Mouse (Mus musculus): Measurements from ENCODE around the gene Gm49403. TPM values are rescaled to one million over a fixed set of nuclear protein-coding genes. Genes with fewer than 3 reads are reported as not detected.
"Not testable (repeated sequence)": the region's sequence is repeated elsewhere in the genome, so short reads cannot be mapped to it uniquely, and the experiment has no call there.

Gene Gm49403
- polyA plus RNA-seq (2015; fragmentation: Nextera tagmentation; extraction: Ambion mirVana), result not detected in 2 replicates

DNA sequence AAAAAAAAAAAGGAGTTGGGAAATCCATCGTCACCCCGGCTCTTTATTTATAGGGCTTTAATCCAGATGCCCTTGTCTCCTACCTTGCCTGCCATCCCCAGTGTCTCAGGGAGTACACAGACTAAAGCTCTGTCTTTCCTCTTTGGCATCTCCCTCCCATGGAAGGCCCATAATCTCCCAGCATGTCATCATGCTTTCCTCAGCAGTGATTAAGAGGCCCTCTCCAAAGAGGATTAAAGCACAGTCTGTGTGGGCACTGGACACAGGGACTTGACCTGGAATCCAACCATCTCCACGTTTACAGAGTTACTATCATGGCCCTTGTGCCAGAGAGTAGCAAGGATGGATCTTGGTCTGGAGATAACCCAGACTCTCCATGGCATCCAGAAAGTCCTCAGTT, at the start of gene Gm49403, which contains the start of gene Lbhd1:
Gene Gm49403 (plus strand): TSS at position 315 of the 400 bp plus-strand sequence.
Gene Lbhd1 (plus strand): TSS at position 117 of the 400 bp plus-strand sequence.
- no peak for ATAC-seq (ENCODE audit: low read depth)
- no peak within 1 kb of the TSS for H3K9ac ChIP-seq
- peaks cover 4% of the 10 kb centered on the region for H3K36me3 ChIP-seq
- no peaks in the 10 kb centered on the region for H3K27me3 ChIP-seq
- no peak within 1 kb of the TSS for H3K4me2 ChIP-seq
- H3K4me3 ChIP-seq, result no peak within 1 kb of the TSS
- H3K9me3 ChIP-seq, result no peaks in the 10 kb centered on the region
- H3K27ac ChIP-seq (replicated peaks), result no peak within 1 kb of the TSS
- 83% methylated on average over 3 of the region's 3 CpGs for WGBS
- H3K4me1 ChIP-seq (replicated peaks), result peaks cover 25% of the 10 kb centered on the region

DNA sequence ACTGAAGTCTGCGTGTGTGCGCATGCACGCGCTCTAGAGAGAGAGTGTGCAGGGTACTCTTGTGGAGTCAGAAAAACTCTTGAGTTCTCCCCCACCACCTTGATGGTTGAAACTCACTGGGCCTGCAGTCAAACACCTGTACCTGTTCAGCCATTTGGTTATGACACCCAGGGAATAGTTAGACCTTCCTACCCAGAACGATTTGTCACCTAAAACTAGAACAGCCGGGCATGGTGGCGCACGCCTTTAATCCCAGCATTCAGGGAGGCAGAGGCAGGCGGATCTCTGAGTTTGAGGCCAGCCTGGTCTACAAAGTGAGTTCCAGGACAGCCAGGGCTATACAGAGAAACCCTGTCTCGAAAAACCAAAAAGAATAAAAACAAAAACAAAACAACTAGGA, 47.4 kb upstream of the Gm49403 start:
- H3K27me3 ChIP-seq; H3K9ac ChIP-seq; ATAC-seq (ENCODE audit: low read depth); H3K9me3 ChIP-seq: not testable (repeated sequence)
- Histone ChIP-seq H3K4me2 (peak overlapping the region; percentile 77), H3K4me3 (peak overlapping the region; percentile 70), H3K4me1 (replicated peaks) (peaks cover 44% of the 10 kb centered on the region), H3K27ac (replicated peaks) (peak overlapping the region; percentile 99), H3K36me3 (peaks cover 53% of the 10 kb centered on the region)
- WGBS, result 98% methylated on average over 10 of the region's 10 CpGs

DNA sequence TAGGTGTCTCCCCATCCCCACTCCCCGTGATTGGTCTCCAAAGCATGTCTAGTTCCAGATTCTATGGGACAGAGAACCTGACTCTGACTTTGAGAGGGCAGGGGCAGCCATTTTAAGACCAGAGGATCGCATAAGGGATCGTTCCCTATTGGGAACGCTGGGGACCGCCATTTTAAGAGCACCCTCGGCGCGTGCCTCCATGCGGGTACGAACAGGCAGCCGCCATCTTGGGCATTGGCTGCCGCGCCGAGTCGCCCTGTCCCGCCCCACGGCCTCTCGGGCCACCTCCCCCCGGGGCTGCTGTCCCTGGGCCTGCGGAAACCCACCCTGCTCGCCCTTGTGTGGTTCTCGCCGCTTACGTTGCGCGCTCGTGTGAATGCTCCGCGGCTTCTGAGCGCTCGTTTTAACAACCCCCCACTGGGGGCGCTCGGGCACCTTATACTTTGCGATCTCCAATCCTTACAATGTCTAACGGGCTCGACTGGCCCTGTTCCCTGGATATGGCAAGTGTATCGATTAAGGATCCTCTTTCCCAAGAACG, 46.4 kb upstream of the Gm49403 start, which contains the start of gene Bscl2:
Gene Bscl2 (plus strand): TSS at position 217 of the 541 bp plus-strand sequence.
- peak within 1 kb of the TSS; percentile 77 for H3K4me2 ChIP-seq
- H3K9me3 ChIP-seq, result no peaks in the 10 kb centered on the region
- under 1% methylated on average over 38 of the region's 38 CpGs for WGBS
- peak within 1 kb of the TSS; percentile 99 for H3K27ac ChIP-seq (replicated peaks)
- peak within 1 kb of the TSS; percentile 70 for H3K4me3 ChIP-seq
- H3K27me3 ChIP-seq, result no peaks in the 10 kb centered on the region
- H3K36me3 ChIP-seq, result peaks cover 45% of the 10 kb centered on the region
- H3K9ac ChIP-seq, result peak within 1 kb of the TSS; percentile 93
- H3K4me1 ChIP-seq (replicated peaks), result peaks cover 51% of the 10 kb centered on the region
- peak; percentile 71 for ATAC-seq (ENCODE audit: low read depth)

DNA sequence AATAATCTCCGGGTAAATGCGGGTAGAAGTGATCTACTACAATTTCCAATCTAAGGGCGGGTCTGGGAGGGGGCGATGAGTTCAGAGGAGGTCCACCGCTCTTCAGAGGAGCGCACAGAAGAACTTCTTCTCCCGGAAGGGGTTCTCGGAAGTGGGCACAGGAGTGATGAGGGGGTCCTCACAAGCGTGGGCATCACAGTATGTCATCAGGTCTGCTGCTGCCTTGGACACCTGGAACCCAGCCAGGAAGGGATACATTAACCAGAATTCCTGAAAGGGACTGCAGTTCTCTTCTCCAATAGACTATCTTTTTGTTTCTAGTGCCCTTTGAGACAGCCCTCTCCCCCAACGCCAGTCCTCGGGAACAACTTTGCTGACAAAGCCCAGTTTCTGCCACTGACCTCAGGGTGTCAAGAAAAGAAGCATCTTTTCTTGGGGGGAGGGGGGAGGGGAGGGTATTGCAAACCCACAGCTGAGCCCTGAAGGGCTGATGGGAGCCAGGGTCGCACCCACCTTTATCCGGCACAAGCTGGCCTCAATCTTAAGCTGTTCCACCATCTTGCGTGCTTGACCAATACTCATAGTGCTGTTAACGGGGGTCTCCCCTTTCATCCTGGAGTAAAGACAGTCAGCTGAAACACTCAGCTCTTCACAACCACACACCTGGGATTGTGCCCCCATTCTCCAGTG, 45.5 kb upstream of the Gm49403 start:
- WGBS, result 16% methylated on average over 15 of the region's 15 CpGs
- H3K9me3 ChIP-seq, result no peaks in the 10 kb centered on the region
- H3K27me3 ChIP-seq, result no peaks in the 10 kb centered on the region
- H3K27ac ChIP-seq (replicated peaks), result peak overlapping the region; percentile 99
- peaks cover 44% of the 10 kb centered on the region for H3K36me3 ChIP-seq
- peak overlapping the region; percentile 77 for H3K4me2 ChIP-seq
- peak; percentile 26 for ATAC-seq (ENCODE audit: low read depth)
- peaks cover 51% of the 10 kb centered on the region for H3K4me1 ChIP-seq (replicated peaks)
- H3K9ac ChIP-seq, result peak overlapping the region; percentile 93
- peak overlapping the region; percentile 70 for H3K4me3 ChIP-seq

DNA sequence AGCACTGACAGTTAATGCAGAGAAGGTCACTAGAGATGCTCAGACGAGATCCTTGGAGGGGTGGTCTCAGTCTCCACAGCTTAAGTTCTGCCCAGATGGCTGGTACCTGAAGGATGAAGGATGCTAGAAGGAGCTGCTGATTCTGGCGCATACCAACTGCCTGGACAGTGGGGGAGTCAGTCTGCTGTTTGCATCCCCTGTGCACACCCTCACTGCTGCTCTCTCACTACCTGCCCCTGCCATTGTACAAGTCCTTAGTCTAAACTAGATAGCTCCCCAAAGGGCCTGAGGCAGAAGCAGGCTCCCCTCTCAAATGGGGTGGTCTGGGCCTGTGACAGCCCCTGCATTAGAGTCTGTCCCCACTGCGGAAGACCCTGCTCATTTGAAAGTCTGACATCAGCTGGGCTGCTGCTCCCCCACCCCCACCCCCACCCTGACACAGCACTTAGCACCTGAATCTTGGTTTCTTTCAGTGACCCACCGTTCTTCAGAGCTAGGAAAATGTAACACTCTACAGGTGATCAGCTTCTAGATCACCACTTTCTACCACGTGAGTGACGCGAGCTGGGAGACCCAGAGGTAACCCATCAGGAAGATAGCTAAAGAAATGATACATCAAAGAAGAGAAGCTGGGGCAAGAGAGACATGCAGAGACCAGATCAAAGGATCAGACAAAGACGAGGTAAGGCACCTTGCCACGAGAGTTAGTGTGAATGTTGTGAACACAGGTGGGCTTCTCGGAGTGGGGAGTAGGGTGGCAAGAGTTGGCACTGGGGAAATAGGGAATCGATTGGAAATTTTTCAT, 44.4 kb upstream of the Gm49403 start, which contains the start of gene Gng3:
Gene Gng3 (minus strand): TSS at position 92 of the 805 bp plus-strand sequence.
- Histone ChIP-seq H3K9ac (peak within 1 kb of the TSS; percentile 93), H3K4me3 (peak within 1 kb of the TSS; percentile 70), H3K27ac (replicated peaks) (peak within 1 kb of the TSS; percentile 99), H3K27me3 (no peaks in the 10 kb centered on the region), H3K4me2 (peak within 1 kb of the TSS; percentile 77), H3K36me3 (peaks cover 40% of the 10 kb centered on the region), H3K9me3 (no peaks in the 10 kb centered on the region), H3K4me1 (replicated peaks) (peaks cover 51% of the 10 kb centered on the region)
- 37% methylated on average over 11 of the region's 11 CpGs for WGBS
- ATAC-seq (ENCODE audit: low read depth), result peak; percentile 90

DNA sequence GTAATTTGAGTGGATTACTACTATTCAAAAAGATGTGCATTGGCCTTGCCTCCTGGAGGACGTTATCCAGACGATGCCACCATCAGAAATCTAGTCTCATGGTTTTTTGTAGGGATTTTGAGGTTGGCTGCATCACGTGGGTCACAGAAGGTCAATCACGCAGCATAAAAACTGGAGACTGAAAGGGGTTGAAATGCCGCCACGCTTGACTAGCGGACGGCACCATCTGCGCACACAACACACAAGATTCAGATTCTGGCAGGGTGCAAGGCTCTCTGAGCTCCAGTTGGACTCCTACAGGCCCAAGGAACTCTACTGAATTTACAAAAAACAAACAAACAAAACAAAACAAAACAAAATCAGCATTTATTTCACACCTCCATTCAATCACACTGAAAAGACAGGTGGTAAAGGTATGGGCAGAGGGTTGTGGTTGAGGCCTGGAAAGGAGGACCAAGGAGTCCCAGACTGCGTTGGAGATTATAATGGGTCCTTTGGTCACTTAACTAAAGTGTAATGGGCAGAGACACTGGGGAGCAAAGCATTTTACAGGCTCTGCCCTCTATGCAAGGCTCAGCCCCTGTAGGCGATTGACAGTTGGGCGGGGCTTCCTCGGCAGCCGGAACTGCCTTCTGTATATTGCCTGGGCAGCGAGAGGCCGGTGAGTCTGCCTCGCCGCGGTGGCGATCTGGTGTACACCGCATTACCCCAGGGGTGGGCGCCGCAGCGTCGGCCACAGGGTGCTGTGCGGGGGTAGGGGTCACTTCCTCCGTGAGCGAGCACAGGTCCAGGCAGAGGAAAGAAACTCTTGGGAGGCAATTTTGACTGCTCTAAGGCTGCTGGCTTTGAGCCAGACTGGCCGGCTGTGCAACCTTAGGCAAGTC, 43.6 kb upstream of the Gm49403 start:
- ATAC-seq (ENCODE audit: low read depth), result no peak
- Histone ChIP-seq H3K9ac (peak overlapping the region; percentile 93), H3K27me3 (no peaks in the 10 kb centered on the region), H3K36me3 (peaks cover 35% of the 10 kb centered on the region), H3K27ac (replicated peaks) (peak overlapping the region; percentile 99), H3K9me3 (no peaks in the 10 kb centered on the region), H3K4me3 (peak overlapping the region; percentile 70), H3K4me1 (replicated peaks) (peaks cover 51% of the 10 kb centered on the region), H3K4me2 (peak overlapping the region; percentile 77)
- 13% methylated on average over 29 of the region's 29 CpGs for whole genome bisulfite sequencing

DNA sequence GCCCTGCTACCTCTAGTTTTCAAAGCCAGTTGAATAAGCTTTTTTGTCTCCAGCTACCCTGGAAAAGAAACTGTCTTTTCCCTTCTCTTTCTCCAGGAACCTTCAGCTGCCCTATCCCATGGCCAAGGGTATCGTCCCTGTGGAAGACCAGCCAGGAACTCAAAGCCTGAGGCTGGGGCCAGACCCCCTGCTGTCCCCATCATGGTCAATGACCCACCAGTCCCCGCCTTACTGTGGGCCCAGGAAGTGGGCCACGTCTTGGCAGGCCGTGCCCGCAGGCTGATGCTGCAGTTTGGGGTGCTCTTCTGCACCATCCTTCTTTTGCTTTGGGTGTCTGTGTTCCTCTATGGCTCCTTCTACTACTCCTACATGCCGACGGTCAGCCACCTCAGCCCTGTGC, 42.7 kb upstream of the Gm49403 start:
- Histone ChIP-seq H3K4me2 (peak overlapping the region; percentile 77), H3K9me3 (no peaks in the 10 kb centered on the region), H3K27ac (replicated peaks) (peak overlapping the region; percentile 99; the same call in 1 of the 2 replicates), H3K9ac (peak overlapping the region; percentile 93), H3K4me3 (peak overlapping the region; percentile 70), H3K4me1 (replicated peaks) (peaks cover 51% of the 10 kb centered on the region), H3K36me3 (peaks cover 36% of the 10 kb centered on the region), H3K27me3 (no peaks in the 10 kb centered on the region)
- WGBS, result 91% methylated on average over 7 of the region's 7 CpGs
- ATAC-seq (ENCODE audit: low read depth), result no peak

DNA sequence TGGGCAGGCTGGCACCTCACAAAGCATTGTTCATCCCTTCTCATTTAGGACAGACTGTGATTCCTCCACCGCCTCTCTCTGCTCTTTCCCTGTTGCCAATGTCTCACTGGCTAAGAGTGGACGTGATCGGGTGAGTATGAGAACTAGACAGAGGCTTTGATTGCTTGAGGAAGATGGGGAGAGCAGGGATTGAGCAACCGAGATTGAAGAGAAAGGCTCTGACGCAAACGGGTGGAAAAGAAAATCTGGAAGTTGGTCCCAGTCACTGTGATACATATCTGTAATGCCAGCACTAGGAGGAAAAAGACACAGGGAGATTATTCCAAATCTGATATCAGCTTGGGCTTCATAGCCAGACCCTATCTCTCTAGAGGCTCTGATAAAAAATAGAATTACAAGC, 40.8 kb upstream of the Gm49403 start:
- Histone ChIP-seq H3K36me3 (peaks cover 52% of the 10 kb centered on the region), H3K9me3 (no peaks in the 10 kb centered on the region), H3K4me3 (no peak overlapping the region), H3K27ac (replicated peaks) (no peak overlapping the region), H3K27me3 (no peaks in the 10 kb centered on the region), H3K4me1 (replicated peaks) (peaks cover 38% of the 10 kb centered on the region), H3K4me2 (no peak overlapping the region), H3K9ac (no peak overlapping the region)
- no peak for ATAC-seq (ENCODE audit: low read depth)
- WGBS, result 89% methylated on average over 6 of the region's 6 CpGs

DNA sequence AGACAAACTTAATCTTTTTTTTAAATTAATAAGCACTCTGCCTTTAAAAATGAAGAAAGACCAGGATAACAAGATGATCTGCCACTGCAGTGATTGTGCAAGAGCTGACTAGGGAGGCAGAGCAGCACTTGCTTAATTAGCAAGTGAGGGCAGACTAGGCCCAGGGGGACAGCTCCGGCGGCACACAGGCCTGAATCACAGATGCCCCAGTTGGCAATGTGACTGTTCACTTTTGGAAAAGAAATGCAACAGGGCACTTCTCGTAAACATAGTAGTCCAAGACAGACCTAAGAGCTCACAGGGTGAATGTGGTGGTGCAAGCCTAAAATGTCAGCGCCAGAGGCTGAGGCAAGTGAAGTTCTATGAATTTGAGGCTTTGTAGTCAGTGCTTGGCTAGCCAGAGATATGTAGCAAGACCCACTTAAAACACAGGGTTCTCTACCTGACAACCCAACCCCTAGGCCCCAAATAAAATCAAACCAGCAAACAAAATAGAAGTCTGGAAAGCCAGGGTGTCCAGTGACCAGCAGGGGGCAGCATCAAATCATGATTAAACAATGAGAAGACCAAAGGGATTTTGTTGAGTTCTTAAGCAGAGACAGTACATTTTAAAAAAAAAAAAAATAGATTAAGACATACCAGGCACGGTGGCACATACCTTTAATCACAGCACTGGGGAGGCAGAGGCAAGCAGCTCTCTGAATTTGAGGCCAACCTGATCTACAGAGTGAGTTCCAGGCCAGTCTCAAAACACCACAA, 39.2 kb upstream of the Gm49403 start:
- no peaks in the 10 kb centered on the region for H3K27me3 ChIP-seq
- WGBS, result 61% methylated on average over 5 of the region's 5 CpGs
- no peaks in the 10 kb centered on the region for H3K9me3 ChIP-seq
- H3K9ac ChIP-seq, result no peak overlapping the region
- H3K27ac ChIP-seq (replicated peaks), result no peak overlapping the region
- H3K4me3 ChIP-seq, result no peak overlapping the region
- no peak overlapping the region for H3K4me2 ChIP-seq
- H3K36me3 ChIP-seq, result peaks cover 66% of the 10 kb centered on the region
- H3K4me1 ChIP-seq (replicated peaks), result peaks cover 25% of the 10 kb centered on the region
- no peak for ATAC-seq (ENCODE audit: low read depth)

DNA sequence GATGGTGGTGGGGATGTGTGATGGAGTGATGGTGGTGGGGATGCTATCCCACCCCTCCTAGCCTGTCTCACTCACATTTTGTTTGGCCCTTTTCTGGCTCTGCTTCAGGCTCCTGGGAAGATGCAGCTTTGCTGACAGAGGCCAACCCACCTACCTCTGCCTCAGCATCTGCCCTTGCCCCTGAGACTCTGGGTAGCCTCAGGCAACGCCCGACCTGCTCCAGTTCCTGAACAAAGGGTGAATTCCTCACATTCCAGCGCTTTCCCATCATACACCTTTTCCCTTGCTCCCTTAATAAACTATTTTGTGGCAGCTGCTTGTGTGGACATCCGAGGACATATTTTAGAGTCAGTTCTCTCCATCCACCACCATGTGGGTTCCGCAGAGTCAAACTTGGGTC, 35.4 kb upstream of the Gm49403 start:
- ATAC-seq (ENCODE audit: low read depth), result no peak
- WGBS, result 86% methylated on average over 5 of the region's 5 CpGs
- peaks cover 53% of the 10 kb centered on the region for H3K36me3 ChIP-seq
- H3K9ac ChIP-seq, result 0 out of 2 replicates have a peak overlapping the region, but pooled peaks have one; percentile 0
- H3K27me3 ChIP-seq, result no peaks in the 10 kb centered on the region
- no peak overlapping the region for H3K27ac ChIP-seq (replicated peaks)
- H3K4me2 ChIP-seq, result no peak overlapping the region
- no peak overlapping the region for H3K4me3 ChIP-seq
- H3K9me3 ChIP-seq, result no peaks in the 10 kb centered on the region
- H3K4me1 ChIP-seq (replicated peaks), result no peaks in the 10 kb centered on the region

Measured in neural tube, embryonic 13.5 days (tissue).